Comparison of ENCODE assay signal across 8 mouse cellular contexts in genomic region chr15:83473832-83474465, GRCm38 (mm10). TPM values are rescaled to one million over a fixed set of nuclear protein-coding genes. Genes with fewer than 3 reads are reported as not detected.
A peak's percentile ranks its signal among the peaks of the same experiment; 100 is the strongest.
DNase-seq lines count a peak whose midpoint lies in the region; ATAC-seq and TF ChIP-seq lines count a peak whose summit lies in the region.

No protein-coding gene starts in this region.

- no peak for TF ChIP-seq EP300 in liver, embryonic 14.5 days (IDR thresholded peaks at IDR 0.05; ENCODE audit: low read depth)

- no peak for TF ChIP-seq CTCF in cerebellum, adult 2 months (IDR thresholded peaks at IDR 0.05; ENCODE audit: borderline replicate concordance, insufficient read depth, low read depth, low read length)
- no peak for TF ChIP-seq CTCF in liver, embryonic 14.5 days (IDR thresholded peaks at IDR 0.05; ENCODE audit: low read depth)
- TF ChIP-seq CTCF in spleen, adult 2 months (IDR thresholded peaks at IDR 0.05; ENCODE audit: extremely low read depth, insufficient read depth, insufficient read length, insufficient replicate concordance): no peak

- H3K4me2 ChIP-seq in liver, embryonic 14.5 days (ENCODE audit: low read depth): peak overlapping the region; percentile 76
- no peak overlapping the region for H3K4me2 ChIP-seq in midbrain, embryonic 14.5 days (ENCODE audit: low read length)

- TF ChIP-seq POLR2A in cerebellum, adult 2 months (IDR thresholded peaks at IDR 0.05; ENCODE audit: borderline replicate concordance, insufficient read depth, low read length): no peak
- no peak for TF ChIP-seq POLR2A in spleen, adult 2 months (IDR thresholded peaks at IDR 0.05; ENCODE audit: low read depth, low read length)

- H3K9me3 ChIP-seq in liver, embryonic 14.5 days (ENCODE audit: control insufficient read depth, low read length): no peaks in the 10 kb centered on the region
- H3K9me3 ChIP-seq in midbrain, embryonic 14.5 days (ENCODE audit: control insufficient read depth, low read length): no peaks in the 10 kb centered on the region

- peak; percentile 61 to 65 for DNase-seq in cerebellum, postnatal 10 days
- no peak for DNase-seq in cerebellum, adult 2 months
- peak; percentile 70 to 80 (median 75) for DNase-seq in liver, embryonic 14.5 days (ENCODE audit: low read depth in 3 of 3, low spot score in 3 of 3)
- DNase-seq in spleen, adult 2 months (ENCODE audit: low read depth in 1 of 2, low spot score in 2 of 2): peak; percentile 31 to 41
- DNase-seq in left cerebral cortex, adult 11 months (ENCODE audit: low spot score): no peak
- DNase-seq in midbrain, embryonic 14.5 days: no peak

- peak; percentile 97 for ATAC-seq in erythroid progenitor cell, adult 5-6 weeks (replicated peaks; ENCODE audit: low FRiP score, poor library complexity, severe bottlenecking)
- ATAC-seq in inflammation-experienced regulatory T-cells, adult 6 months: peak; percentile 98
- ATAC-seq in liver, embryonic 14.5 days (ENCODE audit: insufficient read depth): peak; percentile 99
- ATAC-seq in midbrain, embryonic 14.5 days (ENCODE audit: low FRiP score, low TSS enrichment): no peak

- WGBS in cerebellum, adult 2 months: 71% methylated on average over 10 of the region's 10 CpGs
- 36% methylated on average over 10 of the region's 10 CpGs for WGBS in liver, embryonic 14.5 days (ENCODE audit: insufficient replicate concordance)
- 24% methylated on average over 10 of the region's 10 CpGs for WGBS in spleen, adult 2 months
- WGBS in midbrain, embryonic 14.5 days: 79% methylated on average over 10 of the region's 10 CpGs

- no peaks in the 10 kb centered on the region for H3K27me3 ChIP-seq in cerebellum, adult 2 months (ENCODE audit: control insufficient read depth, insufficient read depth, low read length)
- H3K27me3 ChIP-seq in liver, embryonic 14.5 days (ENCODE audit: control insufficient read depth, insufficient read depth, low read length): no peaks in the 10 kb centered on the region
- H3K27me3 ChIP-seq in spleen, adult 2 months (ENCODE audit: control insufficient read depth, insufficient read depth, low read length): no peaks in the 10 kb centered on the region
- no peaks in the 10 kb centered on the region for H3K27me3 ChIP-seq in midbrain, embryonic 14.5 days (ENCODE audit: control insufficient read depth, insufficient read depth, low read length)

- peaks cover 5% of the 10 kb centered on the region for H3K4me1 ChIP-seq in cerebellum, adult 2 months (ENCODE audit: control insufficient read depth, insufficient read depth, low read length)
- peaks cover 15 to 16% of the 10 kb centered on the region in 2 experiments for H3K4me1 ChIP-seq in liver, embryonic 14.5 days (replicated peaks; ENCODE audit: control insufficient read depth in 2 of 2, insufficient read depth in 2 of 2, low read length in 1 of 2)
- peaks cover 10% of the 10 kb centered on the region; the same call in 1 of the 2 replicates for H3K4me1 ChIP-seq in spleen, adult 2 months (ENCODE audit: control insufficient read depth, insufficient read depth, insufficient read length)
- H3K4me1 ChIP-seq in midbrain, embryonic 14.5 days (ENCODE audit: control insufficient read depth, insufficient read depth, low read length): no peaks in the 10 kb centered on the region

- no peak overlapping the region for H3K4me3 ChIP-seq in cerebellum, adult 2 months (replicated peaks; ENCODE audit: insufficient read depth, low read depth, low read length)
- H3K4me3 ChIP-seq in liver, embryonic 14.5 days (ENCODE audit: insufficient read depth in 1 of 2, low read depth in 2 of 2, low read length in 2 of 2): peak overlapping the region; percentile 1 to 35; a peak in 3 of 4 replicates
- no peak overlapping the region for H3K4me3 ChIP-seq in spleen, adult 2 months (ENCODE audit: extremely low read depth, insufficient read depth, insufficient read length)
- H3K4me3 ChIP-seq in midbrain, embryonic 14.5 days (replicated peaks; ENCODE audit: low read depth, low read length): no peak overlapping the region

- H3K27ac ChIP-seq in cerebellum, adult 2 months (ENCODE audit: insufficient read depth, low read length): no peak overlapping the region
- H3K27ac ChIP-seq in liver, embryonic 14.5 days: peak overlapping the region; percentile 72
- no peak overlapping the region for H3K27ac ChIP-seq in spleen, adult 2 months (ENCODE audit: insufficient read depth, low read length)
- no peak overlapping the region for H3K27ac ChIP-seq in midbrain, embryonic 14.5 days (replicated peaks; ENCODE audit: low read depth, low read length)

- H3K36me3 ChIP-seq in liver, embryonic 14.5 days (replicated peaks; ENCODE audit: control insufficient read depth, insufficient read depth, low read depth): no peaks in the 10 kb centered on the region
- no peaks in the 10 kb centered on the region for H3K36me3 ChIP-seq in spleen, adult 2 months (ENCODE audit: control insufficient read depth, insufficient read depth, low read length)
- H3K36me3 ChIP-seq in midbrain, embryonic 14.5 days (ENCODE audit: control insufficient read depth, insufficient read depth, low read length): no peaks in the 10 kb centered on the region

- H3K9ac ChIP-seq in liver, embryonic 14.5 days (replicated peaks): peak overlapping the region; percentile 49
- no peak overlapping the region for H3K9ac ChIP-seq in midbrain, embryonic 14.5 days (replicated peaks; ENCODE audit: low read length)

RNA-seq across cellular contexts. Expression of gene Pacsin2, which starts 9.5 kb away (rescaled TPM):
- 84.7 and 94.9 TPM in 2 replicates for polyA plus RNA-seq in cerebellum, adult 2 months (2012; rRNA removed)
- 80.0 and 81.7 TPM in 2 replicates for total RNA-seq in erythroid progenitor cell, adult 5-6 weeks (2015; ENCODE audit: low replicate concordance)
- 145 and 184 TPM in 2 replicates for total RNA-seq in erythroid progenitor cell, adult 5-6 weeks (2017; ENCODE audit: low replicate concordance)
- 10 to 100 TPM; 17.1 to 34.5 (median 22.0) TPM for polyA plus RNA-seq in inflammation-experienced regulatory T-cells, adult 6 months (2017; shearing (Covaris generic))
- 30.1 and 39.7 TPM in 2 replicates for polyA plus RNA-seq in liver, embryonic 14.5 days (2012; rRNA removed)
- 32.8 and 37.6 TPM in 2 replicates for polyA plus RNA-seq in liver, embryonic 14.5 days (2014; fragmentation: Nextera tagmentation; extraction: Ambion mirVana)
- polyA plus RNA-seq in spleen, adult 2 months (2012; rRNA removed): 27.4 and 27.6 TPM in 2 replicates
- polyA plus RNA-seq in midbrain, embryonic 14.5 days (2014; fragmentation: Nextera tagmentation; extraction: Ambion mirVana): 14.5 and 17.7 TPM in 2 replicates

RNA-seq across cellular contexts. Expression of gene Ttll1, which starts 36.7 kb away (rescaled TPM):
- 33.9 and 36.8 TPM in 2 replicates for polyA plus RNA-seq in cerebellum, adult 2 months (2012; rRNA removed)
- total RNA-seq in erythroid progenitor cell, adult 5-6 weeks (2015; ENCODE audit: low replicate concordance): 4.3 and 7.1 TPM in 2 replicates
- total RNA-seq in erythroid progenitor cell, adult 5-6 weeks (2017; ENCODE audit: low replicate concordance): 0.45 and 2.8 TPM in 2 replicates
- 10 to 100 TPM in 1 of 3 experiments, 1 to 10 TPM in 2; 6.8 to 11.7 (median 9.6) TPM for polyA plus RNA-seq in inflammation-experienced regulatory T-cells, adult 6 months (2017; shearing (Covaris generic))
- polyA plus RNA-seq in liver, embryonic 14.5 days (2012; rRNA removed): 3.5 and 3.7 TPM in 2 replicates
- 1.9 and 2.7 TPM in 2 replicates for polyA plus RNA-seq in liver, embryonic 14.5 days (2014; fragmentation: Nextera tagmentation; extraction: Ambion mirVana)
- polyA plus RNA-seq in spleen, adult 2 months (2012; rRNA removed): 4.4 TPM in 2 replicates
- 63.5 and 80.1 TPM in 2 replicates for polyA plus RNA-seq in midbrain, embryonic 14.5 days (2014; fragmentation: Nextera tagmentation; extraction: Ambion mirVana)

RNA-seq across cellular contexts. Expression of gene Bik, which starts 52.7 kb away (rescaled TPM):
- 0.31 and 0.84 TPM in 2 replicates for polyA plus RNA-seq in cerebellum, adult 2 months (2012; rRNA removed)
- total RNA-seq in erythroid progenitor cell, adult 5-6 weeks (2015; ENCODE audit: low replicate concordance): 2.2 TPM in 1 of 2 replicates, not detected in the other
- total RNA-seq in erythroid progenitor cell, adult 5-6 weeks (2017; ENCODE audit: low replicate concordance): 3.7 TPM in 1 of 2 replicates, not detected in the other
- 1 to 10 TPM; 2.7 to 3.6 (median 3.4) TPM for polyA plus RNA-seq in inflammation-experienced regulatory T-cells, adult 6 months (2017; shearing (Covaris generic))
- 1.3 and 1.8 TPM in 2 replicates for polyA plus RNA-seq in liver, embryonic 14.5 days (2012; rRNA removed)
- polyA plus RNA-seq in liver, embryonic 14.5 days (2014; fragmentation: Nextera tagmentation; extraction: Ambion mirVana): 1.4 and 2.0 TPM in 2 replicates
- 3.7 and 4.7 TPM in 2 replicates for polyA plus RNA-seq in spleen, adult 2 months (2012; rRNA removed)
- 0.30 and 0.49 TPM in 2 replicates for polyA plus RNA-seq in midbrain, embryonic 14.5 days (2014; fragmentation: Nextera tagmentation; extraction: Ambion mirVana)

Comparison
In these comparisons a context has a peak if more than half of its experiments do, and no peak if none do; other contexts are left out.
1. DNase-seq: peak in cerebellum, postnatal 10 days (2 of 2), liver, embryonic 14.5 days (3 of 3) and spleen, adult 2 months (2 of 2); none in cerebellum, adult 2 months (0 of 2), left cerebral cortex, adult 11 months (single experiment) and midbrain, embryonic 14.5 days (single experiment).
2. H3K4me3 ChIP-seq: peak in liver, embryonic 14.5 days (2 of 2); none in cerebellum, adult 2 months (single experiment), spleen, adult 2 months (single experiment) and midbrain, embryonic 14.5 days (single experiment).